Mouse (Mus musculus) gastrocnemius, postnatal 36 days (tissue): ENCODE measurements around the gene Rpl37. TPM values are rescaled to one million over a fixed set of nuclear protein-coding genes. Genes with fewer than 3 reads are reported as not detected.
"Not testable (repeated sequence)": the region's sequence is repeated elsewhere in the genome, so short reads cannot be mapped to it uniquely, and the experiment has no call there.

Experiments
- DNase-seq, 2 experiments: peaks; one replicate each; pipeline ENCODE4 v3.0.0; 2022
- intact Hi-C: fragments of 180-260 bp; cut with DNase I; formaldehyde crosslinking; loops from one replicate; pipeline ENCODE4 v1.15.1; 2025
- total RNA-seq, 2 experiments: library from RNA; stranded (reverse); gene quantifications; 2 replicates each; pipeline ENCODE4 v1.2.3; 2021

The Rpl37 gene
- total RNA-seq, 2 experiments from 2014 or later = 140 to 189 TPM

DNA sequence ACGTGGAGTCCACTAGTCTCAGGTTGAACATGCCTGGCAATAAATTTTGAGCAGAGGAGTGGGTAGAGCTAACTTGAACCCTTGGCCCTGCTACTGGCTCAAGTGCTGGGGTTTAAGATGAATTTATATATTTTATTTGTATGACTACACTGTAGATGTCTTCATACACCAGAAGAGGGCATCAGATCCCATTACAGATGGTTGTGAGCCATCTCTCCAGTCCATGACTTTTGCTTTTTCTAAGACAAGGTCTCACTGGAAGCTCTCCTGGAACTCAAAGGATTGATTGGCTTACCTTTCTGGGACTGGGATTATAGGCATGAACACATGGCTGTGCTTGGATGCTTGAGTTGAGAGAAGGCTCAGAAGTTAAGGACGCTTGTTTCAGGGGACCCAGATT, 3.3 kb downstream of the Rpl37 start:
- no peak for DNase-seq
- intact Hi-C loops = loop anchor here (2.0 kb wide), 1 partner anchor 63 kb away; no protein-coding TSS in a partner anchor

DNA sequence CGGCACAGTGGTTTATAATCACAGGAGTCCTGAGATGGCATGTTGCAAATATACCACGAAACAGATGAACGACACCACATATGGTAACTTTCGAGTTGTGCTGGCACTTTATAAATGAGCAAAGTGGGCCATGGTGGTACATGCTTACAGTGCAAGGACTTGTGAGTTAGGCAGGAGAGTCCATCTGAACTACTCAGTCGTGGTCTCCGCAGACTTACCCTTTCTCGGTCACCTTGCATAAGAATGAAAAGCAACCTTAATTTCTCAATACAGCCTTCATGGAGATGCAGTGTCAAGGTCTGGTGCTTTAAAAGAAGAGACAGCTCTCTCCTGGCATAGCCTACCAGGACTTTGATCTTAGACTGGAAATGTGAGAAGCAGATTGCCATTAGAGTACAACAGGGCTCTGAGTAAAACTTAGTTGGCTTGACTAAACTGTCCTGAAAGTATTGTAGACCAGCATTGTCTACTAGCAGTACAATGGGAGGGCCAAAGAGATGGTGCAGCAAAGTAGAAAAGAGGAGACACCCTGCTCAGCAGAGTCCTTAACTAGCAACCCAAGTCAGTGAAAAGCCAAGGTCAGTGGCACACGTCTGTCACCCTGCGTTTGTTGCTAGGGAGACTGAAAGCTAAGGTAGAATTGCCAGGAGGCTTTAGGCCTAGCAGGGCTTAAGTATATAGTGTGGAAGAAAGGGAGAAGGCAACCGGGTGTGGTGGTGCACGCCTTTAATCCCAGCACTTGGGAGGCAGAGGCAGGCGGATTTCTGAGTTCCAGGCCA, 5.3 kb downstream of the Rpl37 start:
- DNase-seq = no peak
- intact Hi-C loops = no loop called here

DNA sequence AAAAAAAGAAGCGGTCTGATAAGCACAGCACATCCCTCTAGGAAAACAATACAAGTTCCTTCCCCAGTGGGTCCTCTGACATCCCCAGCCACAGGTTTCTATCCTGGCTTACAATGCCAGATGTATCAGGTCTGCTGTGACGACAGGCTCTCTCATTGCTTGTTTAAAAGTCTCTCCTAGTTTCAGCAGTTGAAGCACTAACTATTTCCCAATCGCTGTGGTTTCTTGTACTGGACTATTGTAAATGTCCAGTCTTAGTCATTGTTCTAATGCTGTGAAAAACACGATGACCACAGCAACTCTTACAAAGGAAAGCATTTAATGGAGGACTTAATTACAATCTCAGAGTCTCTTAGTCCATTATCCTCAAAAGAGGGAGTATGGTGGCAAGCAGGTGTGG, 10.0 kb downstream of the Rpl37 start:
- intact Hi-C loops = no loop called here
- DNase-seq = no peak

DNA sequence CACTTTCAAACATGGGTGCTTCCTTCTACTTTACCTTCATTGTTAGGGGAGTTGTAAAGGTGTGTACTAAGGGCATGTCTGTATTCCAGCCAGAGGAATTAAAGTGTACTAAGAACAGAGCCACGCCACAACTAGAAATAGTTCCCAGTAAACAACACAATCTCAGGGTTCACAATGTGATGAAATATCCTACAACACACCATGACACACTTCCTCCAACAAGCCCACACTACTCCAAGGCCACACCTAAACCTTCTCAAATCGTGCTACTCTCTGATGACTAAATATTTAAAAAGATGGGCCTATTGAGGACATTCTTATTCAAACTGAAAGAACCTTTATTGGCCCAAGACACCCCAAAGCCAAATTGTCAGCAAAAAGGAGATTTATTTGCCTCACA, 11.0 kb downstream of the Rpl37 start:
- DNase-seq = no peak
- intact Hi-C loops = no loop called here

DNA sequence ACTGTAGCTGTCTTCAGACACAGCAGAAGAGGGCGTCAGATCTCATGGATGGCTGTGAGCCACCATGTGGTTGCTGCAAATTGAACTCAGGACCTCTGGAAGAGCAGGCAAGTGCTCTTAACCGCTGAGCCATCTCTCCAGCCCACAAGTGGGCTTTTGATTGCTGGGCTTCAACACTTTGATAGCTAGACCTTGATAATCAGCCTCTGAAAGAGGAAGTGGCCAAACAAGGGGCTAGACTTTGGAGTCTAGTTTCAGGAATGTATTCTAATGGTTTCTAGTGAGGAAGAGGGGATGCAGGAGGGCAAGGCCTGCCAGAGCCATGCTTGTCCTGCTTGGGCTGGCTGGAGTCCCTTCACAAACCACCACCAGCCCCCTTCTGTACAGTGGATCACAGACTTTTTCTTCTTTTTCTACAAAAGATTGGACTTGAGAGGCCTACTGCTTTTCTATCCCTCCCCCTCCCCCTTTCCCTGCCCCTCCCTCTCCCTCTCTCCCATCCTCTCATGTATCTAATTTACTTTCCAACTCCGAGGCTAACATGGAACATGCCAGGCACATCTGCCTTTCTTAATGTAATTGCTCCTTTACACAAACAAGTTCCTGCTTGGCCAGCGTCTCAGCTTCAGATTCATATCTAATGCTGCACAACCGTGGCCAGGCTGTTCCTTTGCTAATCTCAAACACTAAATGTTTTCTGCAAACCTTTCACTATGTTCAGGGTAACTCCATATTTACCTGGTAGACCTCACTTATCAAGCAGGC, 11.9 kb downstream of the Rpl37 start:
- intact Hi-C loops = no loop called here
- DNase-seq = no peak

DNA sequence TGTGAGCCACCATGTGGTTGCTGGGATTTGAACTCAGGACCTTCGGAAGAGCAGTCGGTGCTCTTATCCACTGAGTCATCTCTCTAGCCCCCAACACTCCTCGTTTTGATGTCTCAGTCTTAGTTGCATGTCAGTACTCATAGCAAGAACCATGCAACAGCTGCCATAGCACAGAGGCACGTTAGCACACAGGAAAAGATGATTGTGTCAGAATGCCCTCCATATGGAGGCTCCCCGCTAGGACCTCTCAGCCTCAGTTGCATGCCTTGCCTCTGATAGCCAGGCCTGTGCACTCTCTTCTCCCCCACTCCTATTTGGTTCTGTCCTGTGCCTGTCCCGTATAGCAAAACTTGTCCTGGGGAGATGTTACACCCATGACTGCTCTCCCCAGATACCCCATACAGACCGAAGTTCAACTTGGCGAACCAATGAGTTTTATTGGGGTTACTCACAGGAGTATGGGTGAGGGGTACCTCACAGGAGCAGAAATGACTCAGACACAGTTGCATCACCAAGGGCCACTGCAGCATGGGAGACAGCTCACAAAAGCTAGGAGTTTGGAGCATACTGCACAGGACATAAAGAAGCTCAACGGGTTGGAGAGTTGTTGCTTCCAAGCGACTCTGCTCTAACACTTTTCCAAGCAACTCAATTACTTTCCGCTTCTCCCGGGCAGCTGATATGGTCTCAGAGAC, 12.8 kb downstream of the Rpl37 start:
- DNase-seq = no peak
- intact Hi-C loops = no loop called here

DNA sequence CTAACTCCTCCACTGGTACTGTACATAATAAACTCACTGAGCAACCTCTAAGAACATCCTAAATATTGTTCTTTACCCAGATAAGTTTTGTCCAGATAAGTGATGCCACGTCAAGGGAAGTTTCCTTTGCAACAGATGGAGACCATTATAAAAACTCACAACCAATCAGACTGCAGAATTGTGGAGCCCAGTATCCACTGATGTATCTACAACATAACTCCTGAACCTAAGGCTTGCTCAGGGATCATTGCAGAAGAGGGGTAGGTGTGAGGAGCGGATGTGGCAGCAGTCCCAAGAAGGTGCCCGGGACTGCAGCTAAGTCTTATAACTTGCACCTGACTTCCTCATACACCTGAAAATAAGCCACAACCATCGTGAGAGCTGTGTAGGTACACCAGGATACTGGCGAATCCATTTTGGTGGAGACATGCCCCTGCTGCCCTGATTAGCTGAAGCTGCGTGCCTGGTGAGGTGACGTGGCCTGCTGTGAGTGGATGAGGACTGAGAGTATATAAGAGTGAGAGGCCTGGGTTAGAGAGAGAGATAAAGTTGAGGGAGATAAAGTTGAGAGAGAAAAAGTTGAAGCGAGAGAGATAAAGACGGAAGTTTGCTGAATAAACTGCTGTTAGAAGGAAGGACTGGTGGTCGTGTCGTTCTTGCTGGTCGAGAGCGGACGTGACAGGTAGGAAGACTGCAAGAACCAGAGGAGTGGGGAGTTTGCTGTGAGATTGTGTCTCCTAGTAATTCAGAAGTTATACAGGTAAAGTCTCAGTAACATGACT, 14.6 kb downstream of the Rpl37 start:
- intact Hi-C loops, DNase-seq: not testable (repeated sequence)

DNA sequence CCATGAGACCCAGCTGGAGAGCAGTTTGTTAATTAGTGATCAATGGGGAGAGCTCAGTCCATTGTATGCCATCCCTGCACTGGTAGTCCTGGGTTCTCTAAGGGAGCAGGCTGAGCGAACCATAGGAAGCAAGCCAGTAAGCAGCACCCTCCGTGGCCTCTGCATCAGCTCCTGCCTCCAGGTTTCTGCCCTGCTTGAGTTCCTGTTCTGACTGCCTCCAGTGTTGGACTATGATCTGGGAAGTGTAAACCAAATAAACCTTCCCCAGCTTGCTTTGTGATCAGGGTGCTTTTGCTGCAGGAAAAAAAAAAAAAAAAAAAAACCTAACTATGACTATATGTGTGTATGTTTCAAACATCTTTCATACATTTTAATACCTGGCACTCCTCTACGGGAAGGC, 16.9 kb downstream of the Rpl37 start:
- no peak for DNase-seq
- intact Hi-C loops = no loop called here

DNA sequence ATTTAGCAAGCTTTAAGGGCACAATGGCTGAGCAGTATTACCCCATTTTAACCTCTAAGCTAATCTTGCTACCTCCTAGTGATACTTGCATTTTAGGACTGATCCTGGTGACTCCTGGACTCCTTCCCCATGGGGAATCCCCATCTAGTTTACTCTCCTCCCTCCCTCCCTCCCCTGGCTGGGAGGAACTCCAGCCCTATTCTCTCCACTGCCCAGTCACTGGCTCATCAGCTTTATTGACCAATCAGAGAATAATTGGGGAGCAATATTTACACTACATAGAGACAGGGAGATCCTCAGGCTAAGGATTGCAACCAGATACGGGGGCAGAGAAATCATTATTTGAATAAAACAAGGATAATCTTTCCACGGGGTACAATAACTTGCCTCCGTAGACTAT, 17.7 kb downstream of the Rpl37 start:
- no peak for DNase-seq
- intact Hi-C loops = no loop called here

DNA sequence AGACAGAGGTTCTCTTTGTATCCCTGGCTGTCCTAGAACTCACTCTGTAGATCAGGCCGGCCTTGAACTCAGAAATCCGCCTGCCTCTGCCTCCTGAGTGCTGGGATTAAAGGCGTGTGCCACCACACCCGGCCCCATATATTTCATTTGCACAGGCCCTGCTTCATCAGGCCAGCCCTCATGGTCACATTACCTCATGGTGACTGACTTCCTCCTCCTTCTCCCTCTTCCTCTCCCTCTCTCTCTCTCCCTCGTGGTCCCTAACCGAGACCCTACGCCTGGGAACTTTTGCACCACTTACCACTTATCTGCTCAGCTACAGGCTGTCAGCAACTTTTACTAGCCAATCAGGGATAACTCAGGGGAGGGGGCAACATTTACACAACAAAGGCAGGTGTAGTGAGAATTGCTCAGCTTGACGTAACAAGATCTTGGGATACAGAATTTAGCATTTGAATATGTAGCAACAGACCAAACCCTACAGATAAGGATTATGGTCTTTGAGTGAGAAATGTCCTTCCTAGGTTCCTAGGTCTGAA, 18.6 kb downstream of the Rpl37 start:
- no peak for DNase-seq
- intact Hi-C loops = no loop called here

DNA sequence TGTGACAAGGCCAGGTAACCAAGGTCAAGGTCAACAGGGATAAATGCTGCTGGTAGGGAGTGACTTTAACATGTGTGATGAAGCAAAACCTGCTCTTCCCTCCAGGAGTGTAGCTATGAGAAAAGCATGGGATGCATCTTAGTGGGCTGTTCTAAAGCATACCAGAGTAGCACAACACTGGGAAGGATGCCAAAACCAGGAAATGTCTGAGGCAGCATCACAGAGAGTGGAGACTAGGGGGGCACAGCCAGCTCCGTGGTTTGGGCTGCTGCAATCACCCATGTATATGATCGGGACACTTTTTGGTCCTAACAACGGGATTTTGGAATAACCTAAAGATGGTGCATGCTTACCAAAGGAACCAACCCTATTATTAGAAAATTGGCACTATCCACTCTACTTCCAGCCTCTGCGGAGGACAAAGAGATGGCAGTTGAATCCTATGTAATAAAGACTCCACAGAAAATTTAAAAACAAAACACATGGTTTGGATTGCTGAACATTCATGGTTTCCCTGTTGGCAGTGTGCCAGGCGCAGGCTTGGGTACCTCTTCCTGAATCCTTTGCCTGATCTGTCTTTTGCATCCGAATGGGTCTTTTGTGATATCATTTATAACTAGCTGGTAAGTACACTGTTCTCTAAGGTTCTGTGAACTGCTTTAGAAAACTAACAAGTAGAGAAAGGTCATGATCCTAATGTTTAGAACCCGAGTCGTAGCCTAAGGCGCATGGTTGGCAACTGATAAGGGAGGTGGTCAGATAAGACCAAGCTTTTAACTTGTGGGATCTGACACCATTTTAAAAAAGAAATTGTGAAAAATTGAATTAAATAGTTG, 21.8 kb downstream of the Rpl37 start:
- DNase-seq = no peak
- intact Hi-C loops = no loop called here

DNA sequence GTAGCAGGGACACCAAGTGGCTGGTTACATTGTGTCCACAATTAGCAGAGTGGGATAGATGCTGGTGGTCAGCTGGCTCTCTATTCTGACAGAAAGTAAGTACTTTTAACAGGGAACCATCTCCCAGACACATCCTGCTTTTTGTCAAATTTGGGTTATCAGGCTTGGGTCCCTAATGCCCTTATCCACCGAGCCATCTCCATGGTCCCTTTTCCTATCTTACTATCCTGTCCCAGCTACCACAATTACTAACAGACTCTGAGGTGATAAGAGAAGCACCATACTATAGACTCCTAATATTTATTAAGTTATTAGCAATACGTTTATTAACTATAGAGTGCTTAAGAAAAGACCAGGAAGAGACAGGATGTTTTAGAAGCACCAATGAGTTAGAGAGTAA, 22.9 kb downstream of the Rpl37 start:
- no peak for DNase-seq
- intact Hi-C loops = no loop called here

DNA sequence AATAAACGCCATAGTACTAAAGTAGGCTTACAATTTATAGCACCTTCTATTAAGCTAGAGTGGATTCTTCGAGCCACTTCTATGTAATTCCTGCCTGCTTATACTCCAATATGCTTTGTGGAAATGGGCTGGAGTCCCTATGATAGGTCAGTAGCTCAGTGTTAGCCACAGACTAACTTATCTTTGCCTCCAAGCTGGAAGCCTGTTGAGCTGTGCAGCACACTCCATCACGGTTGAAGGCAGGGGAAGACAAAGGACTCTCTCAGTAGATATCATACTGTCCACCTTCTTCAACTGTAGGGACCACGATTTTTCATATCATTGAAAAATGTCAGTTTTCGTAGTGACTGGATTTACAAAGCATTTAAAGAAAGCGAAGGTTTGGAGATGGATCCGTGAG, 23.4 kb downstream of the Rpl37 start:
- intact Hi-C loops = no loop called here
- no peak for DNase-seq

DNA sequence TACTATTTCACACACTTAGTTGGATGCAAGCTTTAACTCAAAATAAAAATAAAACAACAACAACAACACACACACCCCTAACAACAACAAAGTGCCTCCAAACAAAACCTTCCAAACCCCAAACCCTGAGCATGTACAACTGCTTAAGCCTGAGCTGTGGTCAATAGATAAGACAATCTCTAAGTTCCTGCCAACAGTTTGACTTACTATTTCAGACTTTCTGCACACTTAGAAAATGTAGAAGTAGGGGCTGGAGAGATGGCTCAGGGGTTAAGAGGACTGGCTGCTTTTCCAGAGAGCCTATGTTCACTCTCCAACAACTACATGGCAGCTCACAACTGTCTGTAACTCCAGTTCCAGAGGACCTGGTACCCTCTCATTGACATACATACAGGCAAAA, 23.9 kb downstream of the Rpl37 start:
- intact Hi-C loops = no loop called here
- no peak for DNase-seq

DNA sequence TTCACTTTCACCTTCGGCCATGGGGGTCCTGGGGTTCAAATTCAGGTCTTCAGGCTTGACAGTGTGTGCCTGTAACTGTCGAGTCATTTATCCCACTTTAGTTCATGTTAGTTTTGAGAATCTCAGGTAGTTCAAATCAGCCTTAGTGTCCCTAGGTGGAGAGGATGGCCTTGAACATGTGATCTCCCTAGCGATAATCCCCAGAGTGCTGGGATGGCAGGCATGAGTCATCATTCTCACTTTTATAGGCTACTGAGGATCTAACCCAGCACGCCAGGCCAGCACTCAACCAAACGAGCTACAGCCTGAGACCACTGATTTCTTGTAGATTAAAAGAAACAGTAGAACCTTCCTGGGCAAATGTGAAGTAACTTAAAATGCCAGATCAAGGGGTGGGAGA, 25.6 kb downstream of the Rpl37 start:
- no peak for DNase-seq
- intact Hi-C loops = no loop called here

DNA sequence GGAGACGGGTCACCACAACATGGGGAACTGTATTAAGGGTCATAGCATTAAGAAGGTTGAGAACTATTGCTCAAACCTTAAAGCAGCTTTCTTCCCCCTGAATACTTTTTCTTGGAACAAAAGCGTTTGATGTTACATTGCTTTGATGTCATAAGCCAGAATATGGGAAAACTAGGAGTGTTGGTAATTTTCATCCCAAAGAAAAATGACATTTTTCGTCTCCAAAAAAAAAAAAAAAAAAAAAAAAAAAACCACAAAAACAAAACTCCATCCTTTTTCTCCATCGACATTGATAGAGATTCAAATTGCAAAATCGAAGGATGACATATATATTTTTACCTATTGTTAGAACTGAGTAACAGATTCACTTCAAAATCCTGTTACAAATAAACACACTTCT, 26.3 kb downstream of the Rpl37 start:
- no peak for DNase-seq
- intact Hi-C loops = no loop called here

DNA sequence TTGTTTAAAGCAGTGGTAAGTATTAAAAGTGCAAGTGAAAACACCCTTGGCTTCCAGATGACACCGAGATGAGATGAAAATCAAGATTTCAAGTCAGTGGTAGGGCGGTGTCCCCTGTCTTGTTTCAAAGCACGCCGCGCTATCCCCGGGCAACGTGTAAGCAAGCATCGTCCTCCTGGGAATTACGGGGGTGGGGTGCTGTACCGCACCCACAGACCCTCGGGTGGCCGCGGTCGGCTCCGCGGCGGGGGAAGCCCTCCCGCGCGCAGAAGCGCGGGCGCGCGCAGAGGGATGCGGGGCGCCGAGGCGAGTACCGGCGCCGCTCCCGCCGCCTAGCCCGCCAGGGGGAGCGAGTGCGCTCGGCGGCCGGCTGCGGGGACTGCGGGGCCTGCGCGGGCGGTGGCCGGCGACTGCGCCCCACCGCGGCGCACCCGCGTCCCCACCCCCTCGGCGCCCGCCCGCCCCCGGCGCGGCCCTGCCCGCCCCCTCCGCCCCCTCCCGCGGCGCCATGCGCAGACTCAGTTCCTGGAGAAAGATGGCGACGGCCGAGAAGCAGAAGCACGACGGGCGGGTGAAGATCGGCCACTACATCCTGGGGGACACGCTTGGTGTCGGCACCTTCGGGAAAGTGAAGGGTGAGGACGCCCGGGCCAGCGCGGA, 27.0 kb downstream of the Rpl37 start, which contains the start of gene Prkaa1:
TSS of gene Prkaa1 (plus strand) at position 501 of the 660 bp plus-strand sequence.
- peak; percentile 62 to 69 for DNase-seq
- intact Hi-C loops = no loop called here

DNA sequence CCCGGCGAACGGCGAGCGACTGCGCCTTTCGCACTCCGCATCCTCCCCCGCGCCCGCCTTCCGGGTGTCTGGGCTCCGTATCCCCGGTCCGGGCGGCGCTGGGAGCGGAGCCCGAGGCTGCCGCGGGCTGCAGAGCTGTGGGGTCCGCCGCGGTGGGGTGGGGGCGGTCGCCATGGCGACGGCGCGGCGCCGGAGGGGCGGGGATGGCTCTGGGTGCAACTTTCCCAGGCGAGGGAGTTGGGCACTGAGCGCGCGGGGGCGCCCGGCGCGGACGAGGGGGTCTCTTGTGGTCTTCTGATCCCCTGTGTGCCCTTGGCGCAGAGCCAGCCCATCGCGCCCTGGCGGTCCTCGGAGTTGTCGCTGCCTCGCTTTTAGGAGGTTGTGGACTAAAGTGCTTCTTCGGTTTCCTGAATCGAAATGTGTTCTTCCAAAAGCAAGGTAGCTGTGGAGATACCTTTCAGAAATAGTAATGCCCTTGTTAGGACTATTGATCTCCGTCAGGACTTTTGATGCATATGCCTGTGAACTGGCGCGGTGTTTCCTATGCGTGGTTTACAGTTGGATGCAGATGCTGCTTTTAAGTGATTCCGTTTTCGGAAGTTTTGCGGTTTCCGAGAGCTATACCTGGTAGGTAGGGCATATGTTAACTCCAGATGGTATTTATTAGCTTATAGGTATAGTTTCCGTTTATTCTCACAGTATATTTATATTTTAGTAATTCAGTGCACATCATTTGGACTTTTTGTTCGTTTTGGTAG, 27.8 kb downstream of the Rpl37 start:
- intact Hi-C loops = no loop called here
- peak in 1 of 2 experiments; percentile 34 for DNase-seq
